Mouse (Mus musculus) CH12.LX (cell line): ENCODE results near the gene Mtf1.

ENCODE experiments used
- CHD1 ChIP-seq: IDR thresholded peaks from 2 replicates; pipeline ENCODE4 v1.6.1; 2012; ENCODE audit warnings: low read depth, low read length, improper control_type of control experiment, inconsistent platforms
- CTCF ChIP-seq, 2 experiments: IDR thresholded peaks in 1 of 2; conservative IDR thresholded peaks in 1 of 2; 2 replicates each; pipeline ENCODE4 v1.5.1; 2011 to 2012; ENCODE audit warnings: low read depth in 2 of 2, low read length in 2 of 2, improper control_type of control experiment in 1 of 2, inconsistent platforms in 1 of 2, mild to moderate bottlenecking in 1 of 2, moderate library complexity in 1 of 2
- EP300 ChIP-seq: IDR thresholded peaks from 2 replicates; pipeline ENCODE4 v1.6.1; 2011; ENCODE audit warnings: low read length, improper control_type of control experiment
- JUND ChIP-seq: conservative IDR thresholded peaks from 2 replicates; pipeline ENCODE4 v1.6.1; 2011; ENCODE audit warnings: low read depth, low read length, improper control_type of control experiment
- KAT2A ChIP-seq: IDR thresholded peaks from 2 replicates; pipeline ENCODE4 v1.6.1; 2012; ENCODE audit warnings: low read length, improper control_type of control experiment, inconsistent platforms; ENCODE audit not compliant: insufficient replicate concordance
- POLR2A ChIP-seq: IDR thresholded peaks from 2 replicates; pipeline ENCODE4 v1.6.1; 2011; ENCODE audit warnings: low read depth, mild to moderate bottlenecking, improper control_type of control experiment, low read length
- RCOR1 ChIP-seq: conservative IDR thresholded peaks from 2 replicates; pipeline ENCODE4 v1.6.1; 2012; ENCODE audit warnings: low read depth, mild to moderate bottlenecking, inconsistent platforms, low read length, improper control_type of control experiment
- TCF12 ChIP-seq: IDR thresholded peaks from 2 replicates; pipeline ENCODE4 v1.6.1; 2014; ENCODE audit warnings: low read depth, mild to moderate bottlenecking, inconsistent platforms, low read length, improper control_type of control experiment
- UBTF ChIP-seq: IDR thresholded peaks from 2 replicates; pipeline ENCODE4 v1.6.1; 2012; ENCODE audit warnings: low read depth, mild to moderate bottlenecking, inconsistent platforms, low read length, improper control_type of control experiment, moderate library complexity
- ZC3H11A ChIP-seq: IDR thresholded peaks from 2 replicates; pipeline ENCODE4 v1.6.1; 2012; ENCODE audit warnings: low read depth, mild to moderate bottlenecking, inconsistent platforms, low read length, improper control_type of control experiment
- ZKSCAN1 ChIP-seq: IDR thresholded peaks from 2 replicates; pipeline ENCODE4 v1.6.1; 2012; ENCODE audit warnings: low read depth, inconsistent platforms, low read length, improper control_type of control experiment, borderline replicate concordance
- ZNF384 ChIP-seq: IDR thresholded peaks from 2 replicates; pipeline ENCODE4 v1.6.1; 2012; ENCODE audit warnings: low read depth, low read length, improper control_type of control experiment, inconsistent platforms

DNA sequence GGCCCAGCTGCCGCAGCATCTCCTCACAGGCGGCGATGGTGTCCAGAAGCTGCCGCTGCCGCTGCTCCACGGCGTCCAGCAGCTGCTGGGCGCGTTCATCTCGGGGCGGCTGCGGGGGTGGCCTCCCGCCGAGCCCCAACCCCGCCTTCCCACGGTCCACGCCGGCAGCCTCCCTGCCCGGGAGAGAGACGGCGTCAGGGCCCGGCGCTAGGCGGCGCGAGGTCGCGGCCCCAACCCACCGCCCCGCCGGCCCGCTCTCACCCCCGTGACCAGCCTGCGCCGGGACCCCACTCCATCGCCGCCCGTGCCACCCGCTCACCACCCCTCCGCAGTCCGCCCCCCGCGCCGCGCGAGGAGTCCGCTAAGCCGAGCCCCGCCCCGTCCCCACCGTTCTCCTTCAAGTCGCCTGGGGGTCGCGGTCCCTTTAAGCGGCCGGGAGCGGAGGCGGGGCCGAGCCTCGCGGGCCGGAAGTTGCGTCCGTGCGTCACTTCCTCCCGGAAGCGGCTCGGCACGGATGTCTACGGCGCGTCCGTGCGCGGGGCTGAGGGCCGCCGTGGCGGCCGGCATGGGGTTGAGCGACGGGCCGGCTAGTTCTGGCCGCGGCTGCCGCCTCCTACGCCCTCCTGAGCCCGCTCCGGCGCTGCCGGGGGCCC, 48.5 kb downstream of the Mtf1 start, which contains the start of gene Yrdc:
- TF ChIP-seq CTCF (conservative IDR thresholded peaks at IDR 0.05 in 1 of 2, IDR thresholded peaks at IDR 0.05 in 1 of 2; ENCODE audit: low read depth in 2 of 2, low read length in 2 of 2) = no peak
- TF ChIP-seq ZC3H11A = no peak
- peak; percentile 94 for TF ChIP-seq POLR2A
- TF ChIP-seq TCF12 = peak; percentile 47; the same call in 1 of the 2 replicates
- TF ChIP-seq JUND = no peak
- TF ChIP-seq UBTF = peak; percentile 74; the same call in 1 of the 2 replicates
- TF ChIP-seq EP300 = no peak
- no peak for TF ChIP-seq ZNF384
- TF ChIP-seq RCOR1 = no peak
- no peak for TF ChIP-seq ZKSCAN1
- TF ChIP-seq KAT2A = peak; percentile 70; the same call in 1 of the 2 replicates
- TF ChIP-seq CHD1 = no peak
